Mouse (Mus musculus): ENCODE results near the gene Slc38a6.

The Slc38a6 gene

DNA sequence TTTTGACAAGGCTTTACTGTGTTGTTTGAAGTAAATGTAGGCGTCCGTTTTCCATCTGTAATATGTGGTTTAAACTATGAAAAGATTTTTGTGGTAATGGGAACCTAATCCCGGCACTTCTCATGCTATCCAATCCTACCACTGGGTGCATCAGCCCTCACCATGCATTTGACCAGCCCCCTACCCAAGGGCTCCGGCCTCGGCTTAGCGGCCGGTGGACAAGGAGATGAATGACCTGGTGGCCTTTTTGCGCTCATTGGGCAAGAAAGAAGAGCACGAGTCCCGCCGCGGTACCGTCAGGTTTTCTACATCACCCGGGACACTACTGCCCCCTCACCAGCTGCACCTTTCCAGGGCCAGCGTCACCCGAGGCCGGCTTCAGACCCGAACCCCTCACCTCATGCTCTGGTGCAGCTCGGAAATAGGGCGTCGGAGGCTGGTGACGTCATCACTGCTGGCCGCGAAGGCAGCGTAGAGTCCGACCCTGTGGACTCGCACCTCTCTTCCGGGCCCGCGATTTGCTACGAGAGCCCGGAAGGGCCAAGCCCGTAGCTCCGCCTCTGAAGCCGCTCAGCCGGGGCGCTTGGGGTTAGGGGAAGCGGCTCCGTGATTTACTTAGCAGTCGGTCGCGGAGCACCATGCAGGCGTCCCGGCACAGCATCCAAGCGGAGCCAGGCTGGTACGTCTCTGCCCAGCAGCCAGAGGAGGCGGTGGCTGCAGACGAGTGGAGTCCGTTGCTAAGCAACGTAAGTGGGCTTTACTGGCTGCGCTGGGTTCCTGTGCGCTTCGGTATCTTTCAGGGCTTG is at the start of gene Slc38a6, which contains the start of gene Trmt5:
Gene Slc38a6, plus strand, starts transcription at position 493 of the 806 bp plus-strand sequence.
Gene Trmt5, minus strand, starts transcription at position 424 of the 806 bp plus-strand sequence.
- DNase-seq: peak; percentile 87

DNA sequence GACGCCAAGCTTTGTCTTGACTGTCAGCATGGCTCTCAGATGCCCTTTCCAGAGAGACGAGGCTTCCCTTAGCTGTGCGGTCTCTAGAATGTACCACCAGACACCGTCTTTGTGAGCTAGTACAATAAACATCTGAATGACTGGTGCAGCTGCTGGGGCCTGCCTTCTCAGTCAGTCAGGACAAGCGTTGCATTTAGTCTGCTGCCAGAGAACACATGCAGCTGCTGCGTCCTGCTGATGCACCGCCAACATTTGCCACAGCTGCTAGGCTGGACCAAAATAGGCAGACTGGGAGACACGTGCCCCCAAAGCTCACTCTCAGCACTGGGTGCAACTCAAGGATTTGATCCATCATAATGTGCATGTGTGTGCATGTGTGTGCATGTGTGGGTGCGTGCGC is 44.6 kb upstream of the Slc38a6 start:
- DNase-seq: no peak

DNA sequence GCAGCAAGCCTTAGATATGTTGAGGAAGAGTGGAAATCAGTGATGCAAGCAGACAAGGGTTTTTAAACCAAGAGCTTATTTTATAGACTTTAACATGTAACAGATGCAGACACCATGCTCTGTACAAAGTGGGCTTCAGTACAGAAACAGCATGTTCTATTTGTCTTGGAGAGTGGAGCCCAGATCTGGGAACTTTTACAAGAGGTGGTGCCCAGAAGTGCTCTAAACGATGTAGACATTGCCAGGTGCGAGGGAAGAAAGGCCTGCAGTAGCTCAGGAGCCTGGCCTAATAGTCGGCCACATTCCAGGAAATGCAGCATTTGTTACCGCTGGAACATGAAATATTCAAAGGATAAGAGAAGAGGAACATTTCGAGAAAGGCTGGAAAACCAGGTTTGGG is 40.9 kb upstream of the Slc38a6 start:
- DNase-seq: no peak

DNA sequence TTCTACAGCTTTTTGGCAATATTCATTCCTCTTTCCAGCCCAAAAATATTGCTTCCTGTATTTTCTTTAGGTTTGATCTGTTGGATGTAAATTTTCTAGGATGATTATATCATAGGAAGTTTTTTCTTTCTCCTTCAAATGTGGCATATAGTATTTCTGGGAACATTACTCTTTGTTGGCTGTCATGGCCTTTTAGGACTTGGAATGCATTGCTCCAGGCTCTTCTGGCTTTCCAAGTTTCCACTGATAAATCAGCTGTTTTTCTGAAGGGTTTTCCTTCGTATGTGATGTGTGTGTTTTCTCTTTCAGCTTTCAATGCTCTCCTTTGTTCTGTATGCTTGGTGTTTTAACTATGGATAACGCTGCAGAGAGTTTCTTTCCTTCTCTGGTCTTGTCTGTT is 31.6 kb upstream of the Slc38a6 start:
- DNase-seq: no peak

DNA sequence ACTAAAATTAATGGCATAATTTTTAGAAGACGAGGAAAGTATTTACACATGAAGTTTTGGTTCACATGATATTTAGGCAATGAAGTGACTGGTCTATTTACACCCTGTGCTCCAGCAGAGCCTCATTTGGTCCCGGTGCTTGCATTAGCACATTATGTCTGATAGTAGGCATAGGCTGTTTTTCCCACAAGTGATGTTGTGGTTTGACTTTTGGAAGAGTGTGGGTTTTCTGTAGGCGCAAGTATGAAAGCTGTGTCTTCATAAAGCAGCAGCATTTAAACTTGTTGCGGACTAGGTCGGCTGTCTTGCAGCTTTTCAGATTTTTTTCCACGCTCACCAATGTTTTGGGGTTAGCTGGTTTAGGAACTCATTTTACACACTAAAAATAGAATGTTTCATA is 27.3 kb upstream of the Slc38a6 start:
- no peak for DNase-seq

DNA sequence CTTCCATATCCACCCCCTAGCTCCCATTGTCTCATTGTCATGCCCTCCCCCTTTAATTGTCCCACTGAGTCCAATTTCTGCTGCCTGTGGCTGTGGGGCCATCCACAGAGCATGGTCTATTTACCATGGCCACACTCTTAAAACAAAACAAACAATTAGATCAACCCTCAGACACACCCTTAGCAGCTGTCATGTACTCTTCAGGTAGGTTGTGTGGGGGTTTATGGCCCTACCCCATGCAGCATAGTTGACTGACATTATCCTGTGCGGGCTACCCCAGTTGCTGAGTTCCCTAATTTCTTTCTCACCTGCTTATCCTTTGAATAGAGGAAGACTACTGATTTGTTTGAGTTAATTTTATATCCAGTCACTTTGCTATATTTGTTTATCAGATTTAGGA is 26.2 kb upstream of the Slc38a6 start:
- no peak for DNase-seq

DNA sequence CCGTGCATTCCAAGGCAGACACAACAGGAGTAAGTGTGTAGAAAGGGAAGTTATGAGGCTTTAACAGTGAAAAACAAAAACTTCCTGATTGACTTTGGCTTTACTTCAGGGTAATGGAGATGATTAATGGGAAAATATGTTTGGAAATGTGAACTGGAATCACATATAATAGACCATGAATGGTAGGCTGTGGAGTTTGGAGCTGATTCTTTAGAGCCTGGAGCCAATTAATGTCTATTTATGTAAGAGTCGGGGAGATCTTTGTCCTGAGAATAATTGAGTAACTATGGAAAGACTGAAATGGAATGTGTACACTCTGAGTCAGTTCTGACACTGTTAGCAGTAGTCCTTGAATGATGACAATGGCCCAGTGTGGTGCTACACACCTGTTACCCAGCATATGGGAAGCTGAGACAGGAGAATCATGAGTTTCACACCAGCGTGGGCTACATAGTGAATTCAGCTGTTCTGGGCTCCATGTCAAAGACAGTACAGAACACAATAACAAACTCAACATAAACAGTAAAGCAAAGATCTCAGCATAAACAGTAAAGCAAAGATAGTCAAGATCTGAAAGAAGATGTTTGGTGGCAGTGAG is 21.1 kb upstream of the Slc38a6 start:
- no peak for DNase-seq

DNA sequence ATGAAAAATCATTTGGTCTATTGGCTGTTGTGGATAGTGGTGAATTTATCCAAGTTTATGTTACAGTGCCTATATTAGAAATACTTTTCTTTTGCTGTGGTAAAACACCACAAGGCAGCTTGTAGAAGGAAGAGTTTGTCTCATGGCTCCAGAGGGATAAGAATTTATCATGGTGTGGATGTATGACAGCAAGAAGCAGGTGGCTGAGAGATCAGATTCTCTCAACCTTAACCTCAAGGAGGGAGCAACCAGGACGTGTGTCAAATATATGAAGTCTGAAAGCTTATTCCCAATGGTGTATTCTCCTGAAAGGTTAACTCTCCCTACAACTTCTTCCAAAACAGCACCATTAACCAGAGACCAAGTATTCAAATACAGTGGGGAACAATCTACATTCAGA is 20.0 kb upstream of the Slc38a6 start:
- no peak for DNase-seq

DNA sequence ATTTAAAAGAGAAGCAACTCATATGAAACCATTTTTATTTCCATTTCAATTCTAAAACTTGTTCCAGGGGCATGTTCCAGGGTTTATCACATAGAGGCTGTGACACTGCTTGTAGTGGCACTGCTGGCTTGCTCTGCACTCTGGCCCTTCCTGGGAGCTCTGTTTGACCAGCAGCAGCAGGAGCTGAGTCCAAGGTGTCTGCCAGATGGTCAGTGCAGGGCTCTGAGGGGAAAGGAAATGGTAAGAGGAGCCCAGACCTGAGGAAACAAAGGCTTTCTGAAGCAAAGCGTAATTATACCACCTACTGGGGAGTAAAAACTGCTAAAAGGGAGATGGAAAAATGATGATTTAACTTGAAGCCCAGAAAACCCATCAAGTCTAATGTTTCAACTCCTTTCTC is 18.1 kb upstream of the Slc38a6 start:
- DNase-seq: no peak

DNA sequence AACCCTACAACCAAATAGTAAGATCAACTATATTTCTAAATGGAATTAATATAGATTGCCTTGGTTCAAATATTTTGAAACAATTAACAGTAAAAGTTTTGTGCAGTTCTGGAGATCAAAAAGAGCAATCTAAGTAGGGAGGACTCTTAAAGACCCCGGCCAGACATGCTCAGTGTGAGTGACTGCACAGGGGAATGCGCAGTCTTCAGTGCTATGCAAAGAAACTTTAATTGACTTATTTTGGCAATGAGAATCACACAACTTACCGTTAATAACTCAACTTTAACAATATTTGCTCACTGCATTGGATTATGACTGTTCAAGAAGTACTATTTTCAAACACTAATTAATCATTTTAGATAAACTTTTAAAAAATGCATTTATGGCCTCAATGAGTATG is 17.0 kb upstream of the Slc38a6 start:
- no peak for DNase-seq

DNA sequence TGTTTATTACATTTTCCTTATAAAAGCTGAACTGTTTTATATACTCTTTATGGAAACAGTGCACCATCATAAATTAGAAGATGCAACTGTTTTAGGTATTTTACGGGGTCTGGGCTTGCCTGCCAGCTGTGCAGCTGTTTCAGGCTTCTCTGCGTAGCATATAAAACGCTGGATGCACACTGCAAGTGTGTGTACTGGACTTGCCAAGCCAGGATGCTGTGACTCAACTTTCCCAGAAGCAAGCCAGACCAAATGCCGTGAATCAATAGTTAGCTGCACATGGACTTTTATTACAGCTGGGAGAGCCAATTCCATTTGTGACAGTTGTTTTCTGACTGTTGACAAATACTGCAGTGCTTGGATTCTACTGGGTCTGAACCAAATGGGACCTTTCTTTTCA is 16.6 kb upstream of the Slc38a6 start:
- no peak for DNase-seq

DNA sequence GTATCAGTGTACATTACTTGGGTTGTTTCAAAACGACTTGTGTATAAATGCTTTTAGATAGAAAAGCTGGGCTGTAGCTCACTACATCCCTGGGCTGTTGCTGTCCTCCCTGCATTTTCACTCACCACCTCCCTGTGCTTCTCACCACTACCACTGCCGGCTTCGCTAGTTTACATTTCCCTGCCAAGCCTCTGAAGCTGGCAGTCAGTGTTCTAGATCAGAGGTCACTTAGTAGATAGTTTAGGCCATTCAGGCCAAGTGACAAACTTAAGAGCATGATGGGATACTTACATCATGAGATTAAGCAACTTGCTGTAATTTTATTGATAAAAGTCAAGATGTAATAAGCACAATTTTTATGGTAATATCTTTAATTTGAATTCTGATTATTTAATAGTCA is 11.7 kb upstream of the Slc38a6 start:
- DNase-seq: no peak

DNA sequence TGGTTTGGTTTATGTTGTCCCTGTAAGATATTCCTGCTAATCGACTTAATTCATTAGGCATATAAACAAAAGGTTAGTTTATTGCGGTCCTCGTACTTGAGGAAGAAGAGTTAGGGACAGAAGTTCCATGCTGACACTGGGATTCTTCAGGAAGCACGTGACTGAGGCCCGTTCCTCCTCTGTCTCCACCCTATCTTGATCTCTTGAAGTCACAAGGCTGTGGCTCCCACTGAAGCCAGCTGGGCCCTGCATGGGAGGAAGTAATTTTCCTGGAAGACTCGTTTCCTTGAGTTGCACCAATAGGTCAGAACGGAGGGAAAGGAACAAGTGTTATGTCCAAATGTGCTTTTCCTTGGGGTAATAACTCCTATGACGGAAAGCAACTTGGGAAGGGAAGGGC is 1.0 kb downstream of the Slc38a6 start:
- no peak for DNase-seq

DNA sequence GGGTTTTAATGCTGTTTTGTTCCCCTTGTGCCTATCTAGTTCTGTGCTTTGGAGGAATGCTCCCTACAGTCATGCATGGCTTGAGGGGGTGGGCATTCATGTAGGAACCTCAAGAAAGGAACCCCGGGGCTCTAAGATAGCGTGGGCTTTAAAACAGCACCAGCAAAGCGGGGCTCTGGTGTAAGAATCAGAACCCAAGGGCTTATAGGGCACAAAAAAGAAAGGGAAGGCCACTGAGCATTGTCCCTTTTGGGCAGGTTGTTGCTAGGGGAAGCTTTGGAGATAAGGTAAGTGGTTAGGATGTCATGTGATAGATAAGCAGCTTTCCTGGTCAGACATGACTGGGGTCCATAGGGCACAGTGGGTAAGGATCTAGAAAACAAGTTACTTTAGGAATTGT is 2.0 kb downstream of the Slc38a6 start:
- no peak for DNase-seq

DNA sequence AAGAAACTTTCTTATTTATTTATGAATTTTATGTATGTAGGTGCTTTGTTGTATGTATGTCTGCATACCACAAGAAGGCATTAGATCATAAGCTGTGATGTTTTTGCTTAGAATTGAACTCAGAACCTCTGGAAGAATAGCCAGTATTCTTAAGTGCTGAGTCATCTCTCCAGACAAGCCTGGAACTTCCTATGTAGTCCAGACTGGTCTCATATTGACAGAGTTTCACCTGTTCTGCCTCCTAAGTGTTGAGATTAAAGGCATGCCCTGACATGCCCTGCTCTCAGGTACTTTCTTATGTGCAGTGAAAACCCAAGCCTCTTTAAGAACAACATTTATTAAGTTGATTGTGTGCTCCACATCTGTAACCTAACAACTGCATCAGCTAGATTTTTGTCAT is 8.3 kb downstream of the Slc38a6 start:
- no peak for DNase-seq

DNA sequence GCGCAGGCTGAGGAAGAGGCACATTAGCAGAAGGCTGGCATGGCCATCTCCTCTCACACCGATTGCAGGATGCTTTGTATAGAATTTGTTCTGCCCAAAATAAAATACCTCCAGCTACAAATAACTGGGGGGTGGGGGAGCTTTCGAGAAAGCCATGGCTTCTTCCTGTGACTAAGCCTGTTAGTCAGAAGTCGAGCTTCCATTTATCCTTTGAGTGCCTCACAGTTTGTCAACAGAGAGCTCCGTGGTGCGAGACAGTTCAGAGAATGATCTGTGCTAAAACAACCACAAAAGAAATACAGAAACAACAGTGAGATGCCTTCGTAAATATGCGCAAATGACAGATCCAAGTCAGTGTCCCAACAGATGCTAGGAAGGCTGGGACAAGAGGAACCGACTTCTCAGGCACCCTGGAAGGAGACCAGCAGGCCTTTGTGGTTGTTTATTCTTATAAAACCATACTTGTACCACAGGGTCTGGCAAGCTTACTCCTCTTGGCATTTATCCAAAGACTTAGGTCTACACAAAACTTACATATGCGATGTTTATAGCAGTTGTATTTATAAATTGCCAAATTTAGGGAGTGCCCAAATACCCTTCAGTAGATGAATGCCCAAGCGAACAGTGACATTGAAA is 9.0 kb downstream of the Slc38a6 start:
- DNase-seq: no peak

DNA sequence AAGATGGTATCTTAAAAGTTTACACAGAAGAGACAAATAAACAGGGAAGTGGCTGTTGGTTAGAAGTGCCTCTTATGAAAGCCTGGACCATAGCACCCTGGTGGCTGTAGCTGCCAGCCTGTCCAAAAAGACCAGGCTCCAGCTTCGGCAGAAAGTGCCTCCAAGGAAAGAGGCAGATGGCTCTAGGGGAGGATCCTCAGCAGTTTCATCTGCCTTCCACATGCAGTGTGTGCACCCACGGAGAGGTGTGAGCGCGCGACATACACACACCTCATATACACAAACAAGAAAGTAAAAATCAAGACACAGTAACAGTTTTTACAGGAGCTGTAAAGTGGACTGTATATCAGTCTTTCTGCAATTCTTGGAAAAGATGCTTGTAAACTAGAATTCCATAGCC is 12.0 kb downstream of the Slc38a6 start:
- no peak for DNase-seq

DNA sequence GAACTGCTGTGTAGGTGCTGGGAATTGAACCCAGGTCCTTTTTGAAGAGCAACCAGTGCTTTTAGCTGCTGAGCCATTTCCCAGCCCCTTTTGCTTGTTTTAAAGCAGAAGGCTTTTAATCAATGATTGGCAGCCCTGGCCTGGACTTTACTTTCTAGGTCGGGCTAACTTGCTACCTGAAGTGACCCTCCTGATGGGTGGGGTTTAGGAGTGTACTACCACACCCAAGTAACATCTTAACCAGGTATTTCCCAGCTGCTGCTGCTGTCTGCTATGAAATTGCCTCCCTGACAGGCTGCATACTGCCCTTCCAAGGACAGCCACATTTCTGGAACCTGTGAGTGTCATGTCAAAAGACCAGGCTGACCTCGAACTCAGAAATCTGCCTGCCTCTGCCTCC is 14.0 kb downstream of the Slc38a6 start:
- no peak for DNase-seq

DNA sequence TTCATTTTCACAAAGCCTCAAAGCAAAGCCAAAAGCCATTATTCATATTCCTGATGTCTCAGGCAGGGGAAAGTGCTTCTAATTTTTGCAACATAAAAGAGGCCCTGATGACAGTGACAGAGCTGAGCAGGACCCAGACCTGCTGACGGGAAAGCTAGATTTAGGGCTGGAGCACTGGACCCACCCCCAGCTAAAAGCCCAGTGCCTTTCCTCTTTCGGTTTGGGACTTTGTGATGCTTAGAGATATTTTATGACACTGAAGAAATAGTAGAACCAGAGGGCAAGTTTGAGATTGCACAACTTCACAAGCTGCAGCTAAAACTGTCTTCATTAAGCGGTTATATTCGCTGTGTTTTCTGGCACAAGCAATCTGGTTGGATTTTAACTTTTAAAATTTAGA is 18.1 kb downstream of the Slc38a6 start:
- no peak for DNase-seq

DNA sequence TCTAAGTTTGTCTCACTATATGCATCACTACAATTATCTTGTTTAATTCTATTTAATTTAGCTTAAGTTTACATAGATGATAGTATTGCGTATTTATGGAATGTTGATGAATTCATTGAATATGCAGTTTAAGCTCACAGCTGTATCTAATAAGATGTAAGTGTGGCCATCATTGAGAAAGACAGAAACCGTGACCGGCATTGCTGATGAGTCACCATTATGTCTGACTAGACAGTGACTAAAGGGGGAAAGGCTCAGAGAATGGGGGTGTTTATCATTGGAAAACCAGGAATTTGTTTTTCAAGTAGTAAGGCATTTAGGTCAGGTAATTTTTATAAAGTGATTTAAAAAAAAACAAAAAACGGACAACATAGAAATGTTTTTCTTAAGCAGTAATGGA is 21.2 kb downstream of the Slc38a6 start:
- no peak for DNase-seq

DNA sequence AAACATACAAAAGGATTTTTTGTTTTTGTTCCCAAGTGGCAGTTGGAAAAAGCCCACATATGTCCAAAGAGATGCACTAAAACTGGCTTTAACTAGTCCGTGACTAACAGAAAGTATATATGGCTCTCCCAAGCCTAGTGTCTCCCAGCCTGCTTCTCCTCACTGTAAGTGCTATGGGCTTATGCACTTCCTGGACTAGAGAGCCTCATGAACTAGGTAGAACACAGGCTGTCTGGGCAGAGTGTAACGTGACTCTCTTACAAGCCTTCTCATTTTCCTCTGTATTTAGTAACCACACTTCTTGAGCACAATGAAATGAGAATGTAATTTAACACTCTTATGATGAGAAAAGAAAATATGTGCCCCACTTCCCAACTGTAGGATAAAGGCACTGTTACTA is 22.1 kb downstream of the Slc38a6 start:
- no peak for DNase-seq

DNA sequence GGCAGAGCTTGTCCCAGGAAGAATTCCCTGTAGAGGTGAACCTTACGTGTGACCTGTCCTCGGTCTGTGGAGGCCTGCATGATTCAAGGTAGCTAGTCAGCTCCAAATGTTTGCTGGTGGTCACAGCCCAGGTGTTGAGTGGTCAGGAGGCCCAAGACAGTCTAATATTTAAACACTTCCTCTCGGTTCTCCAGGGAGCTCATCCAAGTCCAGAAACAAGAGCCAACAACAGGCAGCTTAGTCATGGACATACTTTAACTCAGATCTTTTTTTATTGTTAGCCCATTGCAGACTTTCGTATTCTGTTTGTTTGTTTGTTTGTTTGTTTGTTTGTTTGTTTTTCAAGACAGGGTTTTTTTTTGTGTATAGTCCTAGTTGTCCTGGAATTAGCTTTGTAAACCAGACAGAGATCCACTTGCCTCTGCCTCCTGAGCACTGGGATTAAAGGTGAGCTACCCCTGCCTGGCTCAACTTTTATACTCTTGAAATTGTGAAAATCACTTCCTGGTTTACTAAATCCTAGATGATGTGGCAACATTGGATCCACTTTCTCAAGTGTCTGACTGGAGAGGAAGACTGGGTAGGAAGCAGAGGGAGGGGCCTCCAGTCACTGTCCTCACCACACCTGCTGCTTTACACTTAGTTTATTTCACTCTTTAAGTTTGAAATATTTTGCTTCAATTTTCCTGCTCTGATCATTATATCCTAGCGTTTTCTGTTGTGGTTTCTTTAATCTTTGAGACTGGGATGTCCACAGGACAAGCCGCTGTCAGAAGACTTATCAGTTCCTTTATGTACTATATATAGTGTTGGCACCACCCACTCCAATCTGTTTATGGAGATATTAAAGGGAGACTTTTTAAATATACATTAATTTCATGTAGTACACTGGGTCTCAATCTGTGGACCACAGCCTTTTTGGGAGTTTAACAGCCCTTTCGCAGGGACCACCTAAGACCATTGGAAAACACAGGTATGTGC is 31.4 kb downstream of the Slc38a6 start:
- no peak for DNase-seq

DNA sequence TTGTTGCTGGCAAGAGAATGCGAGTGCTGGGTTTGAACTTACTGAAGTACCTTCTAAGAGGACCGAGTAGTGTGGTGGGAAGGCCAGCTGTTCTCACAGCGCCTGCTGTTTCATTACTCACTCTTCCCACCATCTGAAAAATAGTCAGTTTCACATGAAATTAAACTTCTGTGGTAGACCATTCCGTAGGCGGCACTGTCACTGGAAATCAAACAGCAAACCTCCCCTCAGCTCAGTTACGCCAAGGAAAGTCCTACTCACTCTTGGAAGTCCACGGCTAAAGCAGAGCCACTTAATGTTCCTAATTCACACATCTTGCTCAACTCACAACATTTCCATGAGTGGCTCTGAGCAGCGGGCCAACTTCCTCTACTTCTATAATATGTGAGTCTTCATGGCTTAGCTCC is 37.6 kb downstream of the Slc38a6 start:
- no peak for DNase-seq
